Mouse (Mus musculus): ENCODE results near the gene Cldn13.
A peak's percentile ranks its signal among the peaks of the same experiment; 100 is the strongest.

GRCm38 (mm10) chr5:134919097-134919496 lies 3.8 kb upstream of the Cldn13 start:
- TF ChIP-seq POLR2A (IDR thresholded peaks at IDR 0.05; ENCODE audit: insufficient read depth, low read depth, low read length) (no peak), EP300 (IDR thresholded peaks at IDR 0.05; ENCODE audit: insufficient read depth, low read depth, low read length) (0 out of 2 replicates have a peak, but pooled peaks have one; percentile 11), CTCF (IDR thresholded peaks at IDR 0.05) (no peak)
